Comparison of ENCODE assay signal across 18 mouse cellular contexts in the genomic region with DNA sequence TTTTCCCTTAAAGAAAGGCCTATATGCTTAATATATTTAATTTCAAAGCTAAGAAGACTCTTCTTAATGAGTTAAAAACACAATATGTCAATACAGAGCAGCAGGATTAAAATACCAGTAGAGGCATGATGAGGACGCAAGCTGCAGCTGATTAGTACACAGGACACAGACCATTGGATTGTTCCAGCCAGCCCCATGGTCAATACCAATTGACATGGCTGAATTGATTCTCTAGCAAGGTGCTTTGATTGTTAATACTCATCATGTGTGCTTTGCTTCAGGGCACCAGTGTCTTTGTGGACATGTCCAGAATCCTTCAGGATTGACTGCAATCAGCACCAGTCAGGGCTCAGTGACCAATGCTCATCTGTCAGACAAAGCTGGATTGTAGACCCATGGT.
DNase-seq lines count a peak whose midpoint lies in the region; ATAC-seq and TF ChIP-seq lines count a peak whose summit lies in the region.
"Had no signal": no experiment of that assay in that cellular context is flagged by ENCODE, and none has a peak within 500 bp of the region (broad histone marks: within the 10 kb centered on the region; RNA-seq: fewer than 3 reads in every experiment).

No protein-coding gene starts in this region.

- no peak for DNase-seq in hindbrain, embryonic 11.5 days (ENCODE audit: low spot score)
- no peak for DNase-seq in hindbrain, postnatal 0 days (ENCODE audit: low spot score)
- peak; percentile 88 for DNase-seq in midbrain, embryonic 11.5 days (ENCODE audit: low spot score, missing footprints)
- peak; percentile 33 for DNase-seq in embryonic facial prominence, embryonic 10.5 days (ENCODE audit: low spot score)
- no peak for DNase-seq in ovary, postnatal 36 days (ENCODE audit: low spot score)
- DNase-seq: adrenal gland, postnatal 14 days; cerebellum, adult 18-20 months; cerebellum, adult 9-11 months; cerebellum, postnatal 36 days; forebrain, postnatal 0 days; gastrocnemius, postnatal 14 days had no signal

- peaks cover 6% of the 10 kb centered on the region; the same call in 1 of the 2 replicates for H3K4me1 ChIP-seq in hindbrain, embryonic 11.5 days (replicated peaks; ENCODE audit: control insufficient read depth, insufficient read depth, low read length)
- H3K4me1 ChIP-seq in hindbrain, postnatal 0 days (ENCODE audit: insufficient read depth, low read length): peaks cover 5% of the 10 kb centered on the region
- peaks cover 30% of the 10 kb centered on the region for H3K4me1 ChIP-seq in midbrain, embryonic 11.5 days (ENCODE audit: control insufficient read depth, insufficient read depth, low read length)
- peaks cover 30% of the 10 kb centered on the region for H3K4me1 ChIP-seq in midbrain, embryonic 16.5 days (ENCODE audit: control insufficient read depth, insufficient read depth, low read length)
- H3K4me1 ChIP-seq in embryonic facial prominence, embryonic 10.5 days: peaks cover 53% of the 10 kb centered on the region
- H3K4me1 ChIP-seq: heart, embryonic 12.5 days had no signal

- H3K4me3 ChIP-seq in hindbrain, embryonic 11.5 days (ENCODE audit: low read depth, low read length): no peak overlapping the region
- no peak overlapping the region for H3K4me3 ChIP-seq in hindbrain, postnatal 0 days (ENCODE audit: low read length)
- no peak overlapping the region for H3K4me3 ChIP-seq in midbrain, embryonic 11.5 days (ENCODE audit: low read depth, low read length)
- H3K4me3 ChIP-seq in midbrain, embryonic 16.5 days (ENCODE audit: low read depth, low read length): no peak overlapping the region
- H3K4me3 ChIP-seq in embryonic facial prominence, embryonic 10.5 days: no peak overlapping the region
- H3K4me3 ChIP-seq: forebrain, embryonic 13.5 days; heart, embryonic 12.5 days; hindbrain, embryonic 10.5 days had no signal

- no peak overlapping the region for H3K9ac ChIP-seq in hindbrain, embryonic 11.5 days (ENCODE audit: low read depth, low read length)
- no peak overlapping the region for H3K9ac ChIP-seq in hindbrain, postnatal 0 days (replicated peaks; ENCODE audit: low read length)
- no peak overlapping the region for H3K9ac ChIP-seq in midbrain, embryonic 11.5 days (ENCODE audit: low read length)
- no peak overlapping the region for H3K9ac ChIP-seq in midbrain, embryonic 16.5 days (ENCODE audit: low read depth, low read length)
- H3K9ac ChIP-seq: forebrain, embryonic 13.5 days; forebrain, postnatal 0 days; heart, embryonic 12.5 days had no signal

- H3K4me2 ChIP-seq in hindbrain, embryonic 11.5 days (replicated peaks; ENCODE audit: low read depth, low read length): no peak overlapping the region
- H3K4me2 ChIP-seq in hindbrain, postnatal 0 days (ENCODE audit: low read depth, low read length): no peak overlapping the region
- no peak overlapping the region for H3K4me2 ChIP-seq in midbrain, embryonic 11.5 days
- H3K4me2 ChIP-seq in midbrain, embryonic 16.5 days (ENCODE audit: low read length): no peak overlapping the region
- H3K4me2 ChIP-seq: forebrain, embryonic 13.5 days; heart, embryonic 12.5 days had no signal

- no peaks in the 10 kb centered on the region for H3K36me3 ChIP-seq in hindbrain, embryonic 11.5 days (ENCODE audit: control insufficient read depth, insufficient read depth, low read length)
- 0 out of 2 replicates have a peak, but pooled peaks cover 3% of the 10 kb centered on the region for H3K36me3 ChIP-seq in hindbrain, postnatal 0 days (ENCODE audit: insufficient read depth, low read length)
- no peaks in the 10 kb centered on the region; the same call in 1 of the 2 replicates for H3K36me3 ChIP-seq in midbrain, embryonic 11.5 days (ENCODE audit: control insufficient read depth, insufficient read depth, low read length)
- peaks cover 1% of the 10 kb centered on the region; the same call in 1 of the 2 replicates for H3K36me3 ChIP-seq in midbrain, embryonic 16.5 days (ENCODE audit: control insufficient read depth, insufficient read depth, low read length)
- peaks cover 2% of the 10 kb centered on the region; the same call in 1 of the 2 replicates for H3K36me3 ChIP-seq in embryonic facial prominence, embryonic 10.5 days (replicated peaks)

- TF ChIP-seq CTCF in hindbrain, postnatal 0 days (IDR thresholded peaks at IDR 0.05; ENCODE audit: low read depth): no peak

- H3K27me3 ChIP-seq in hindbrain, embryonic 11.5 days (ENCODE audit: control insufficient read depth, insufficient read depth, low read length): no peaks in the 10 kb centered on the region
- H3K27me3 ChIP-seq in hindbrain, postnatal 0 days (ENCODE audit: insufficient read depth, low read length): 0 out of 2 replicates have a peak, but pooled peaks cover 4% of the 10 kb centered on the region
- 0 out of 2 replicates have a peak, but pooled peaks cover 2% of the 10 kb centered on the region for H3K27me3 ChIP-seq in midbrain, embryonic 11.5 days (ENCODE audit: control insufficient read depth, insufficient read depth, low read length)
- H3K27me3 ChIP-seq in midbrain, embryonic 16.5 days (ENCODE audit: control insufficient read depth, insufficient read depth, low read depth, low read length): no peaks in the 10 kb centered on the region
- H3K27me3 ChIP-seq in embryonic facial prominence, embryonic 10.5 days (replicated peaks; ENCODE audit: low read depth, poor library complexity, severe bottlenecking): no peaks in the 10 kb centered on the region; the same call in 1 of the 2 replicates
- H3K27me3 ChIP-seq: CH12.LX; forebrain, embryonic 13.5 days; heart, embryonic 12.5 days; Patski had no signal

- ATAC-seq in hindbrain, embryonic 11.5 days (ENCODE audit: low FRiP score): peak; percentile 34; the same call in 1 of the 2 replicates
- no peak for ATAC-seq in hindbrain, postnatal 0 days
- peak; percentile 56 for ATAC-seq in midbrain, embryonic 11.5 days (ENCODE audit: low FRiP score)
- ATAC-seq in midbrain, embryonic 16.5 days: no peak
- ATAC-seq: activated CD4-positive, CD25-positive, alpha-beta regulatory T cell, adult 4 months; forebrain, embryonic 13.5 days; forebrain, postnatal 0 days; Patski had no signal

- no peaks in the 10 kb centered on the region for H3K9me3 ChIP-seq in hindbrain, embryonic 11.5 days (ENCODE audit: control insufficient read depth, low read length)
- no peaks in the 10 kb centered on the region for H3K9me3 ChIP-seq in hindbrain, postnatal 0 days (ENCODE audit: low read length)
- no peaks in the 10 kb centered on the region for H3K9me3 ChIP-seq in midbrain, embryonic 11.5 days (ENCODE audit: control insufficient read depth, low read length)
- no peaks in the 10 kb centered on the region for H3K9me3 ChIP-seq in midbrain, embryonic 16.5 days (replicated peaks; ENCODE audit: control insufficient read depth, low read length, poor library complexity, severe bottlenecking)
- no peaks in the 10 kb centered on the region for H3K9me3 ChIP-seq in embryonic facial prominence, embryonic 10.5 days
- H3K9me3 ChIP-seq: forebrain, embryonic 13.5 days; heart, embryonic 12.5 days; hindbrain, embryonic 10.5 days had no signal

- H3K27ac ChIP-seq in hindbrain, embryonic 11.5 days (ENCODE audit: low read depth, low read length): no peak overlapping the region
- no peak overlapping the region for H3K27ac ChIP-seq in hindbrain, postnatal 0 days
- H3K27ac ChIP-seq in midbrain, embryonic 11.5 days (ENCODE audit: low read depth, low read length): no peak overlapping the region
- H3K27ac ChIP-seq in midbrain, embryonic 16.5 days (ENCODE audit: low read length): no peak overlapping the region
- H3K27ac ChIP-seq in embryonic facial prominence, embryonic 10.5 days (replicated peaks): no peak overlapping the region
- H3K27ac ChIP-seq: forebrain, embryonic 13.5 days; hindbrain, embryonic 10.5 days had no signal

- WGBS in hindbrain, embryonic 11.5 days: 65% methylated on average over 1 of the region's 1 CpGs
- 64% methylated on average over 1 of the region's 1 CpGs for WGBS in hindbrain, postnatal 0 days
- WGBS in midbrain, embryonic 11.5 days: 24% methylated on average over 1 of the region's 1 CpGs
- 49% methylated on average over 1 of the region's 1 CpGs for WGBS in midbrain, embryonic 16.5 days
- 39% methylated on average over 1 of the region's 1 CpGs for WGBS in embryonic facial prominence, embryonic 10.5 days

Comparison
In these comparisons a context has a peak if more than half of its experiments do, and no peak if none do; other contexts are left out.
1. ATAC-seq: peak in hindbrain, embryonic 11.5 days (single experiment) and midbrain, embryonic 11.5 days (single experiment); none in hindbrain, postnatal 0 days (single experiment) and midbrain, embryonic 16.5 days (single experiment).
2. DNase-seq: peak in midbrain, embryonic 11.5 days (single experiment) and embryonic facial prominence, embryonic 10.5 days (single experiment); none in hindbrain, embryonic 11.5 days (single experiment), hindbrain, postnatal 0 days (single experiment) and ovary, postnatal 36 days (single experiment).